Mouse (Mus musculus): ENCODE results near the gene Lrrc23. TPM values are rescaled to one million over a fixed set of nuclear protein-coding genes. Genes with fewer than 3 reads are reported as not detected.

Gene Lrrc23
- polyA plus RNA-seq (2015; fragmentation: Nextera tagmentation; extraction: Ambion mirVana) = 4.8 and 6.7 TPM in 2 replicates

DNA sequence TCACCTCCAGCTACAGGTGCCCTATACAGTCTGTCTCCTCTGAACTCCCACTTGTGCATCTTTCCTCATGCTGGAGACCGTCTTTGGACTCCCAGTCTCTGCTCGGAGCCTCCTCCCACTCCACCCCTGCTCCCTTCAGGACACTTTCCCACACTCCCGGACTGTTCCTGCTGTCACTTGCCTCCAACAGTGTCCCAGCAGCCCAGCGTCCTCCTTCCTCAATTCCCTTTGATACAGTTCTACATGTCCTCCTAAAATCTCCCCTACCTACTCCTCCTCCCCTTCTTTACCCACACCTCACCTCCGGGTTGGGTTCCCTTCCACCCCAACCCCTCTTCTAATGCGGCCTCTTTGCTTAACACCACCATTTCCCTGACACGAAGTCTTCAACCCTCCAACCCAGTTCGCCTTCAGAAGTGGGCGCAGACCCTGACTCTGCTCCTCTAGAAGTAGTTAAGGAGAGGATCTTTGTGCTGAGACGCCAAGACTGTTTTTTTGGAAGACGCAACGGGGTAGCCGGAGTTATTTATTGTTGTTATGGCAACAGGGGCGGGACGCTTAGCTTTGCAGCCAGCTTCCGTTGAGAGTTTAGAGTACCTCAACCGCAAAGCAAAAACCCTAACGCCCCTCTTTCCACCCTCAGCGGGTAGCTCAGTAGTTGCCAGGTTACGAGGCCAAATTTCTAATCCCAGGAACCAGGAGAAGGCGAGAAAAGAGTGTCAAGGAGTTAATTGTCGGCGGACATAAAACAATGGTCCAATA is at the start of gene Lrrc23:
Gene Lrrc23 (minus strand): TSS at position 506 of the 762 bp plus-strand sequence.
- no peaks in the 10 kb centered on the region for H3K36me3 ChIP-seq (replicated peaks)
- H3K9me3 ChIP-seq = no peaks in the 10 kb centered on the region
- H3K4me3 ChIP-seq = peak within 1 kb of the TSS; percentile 33
- 2% methylated on average over 23 of the region's 23 CpGs for WGBS
- H3K27me3 ChIP-seq (replicated peaks) = no peaks in the 10 kb centered on the region
- ATAC-seq (replicated peaks) = peak; percentile 60
- peak within 1 kb of the TSS; percentile 48 for H3K4me2 ChIP-seq
- H3K27ac ChIP-seq = no peak within 1 kb of the TSS
- 0 out of 2 replicates have a peak within 1 kb of the TSS, but pooled peaks have one; percentile 17 for H3K9ac ChIP-seq
- H3K4me1 ChIP-seq = peaks cover 9% of the 10 kb centered on the region; the same call in 1 of the 2 replicates

DNA sequence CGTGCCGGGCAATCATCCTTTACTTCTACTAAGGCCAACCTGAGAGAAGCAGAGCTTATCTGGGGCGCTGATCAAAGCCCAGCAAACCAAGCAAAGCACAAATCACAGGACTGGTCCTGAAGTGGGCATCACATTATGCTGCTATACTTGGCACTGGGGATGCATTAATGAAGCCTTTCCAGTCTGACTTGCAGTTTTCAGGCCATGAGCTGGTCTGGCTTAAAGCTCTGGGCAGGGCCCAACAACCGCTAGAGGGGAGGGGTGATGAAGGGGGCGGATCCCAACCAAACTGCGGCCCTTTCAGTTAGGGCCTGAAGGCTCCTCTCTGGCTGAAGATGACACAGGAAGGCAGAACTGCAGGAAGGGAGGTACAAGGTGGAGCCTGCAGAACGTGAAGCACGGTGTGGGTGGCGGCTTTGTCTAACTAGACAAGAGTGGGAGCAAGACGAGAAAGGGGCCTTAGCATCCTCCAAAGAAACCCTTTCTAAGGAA is 48.6 kb upstream of the Lrrc23 start:
- Histone ChIP-seq H3K4me3 (peak overlapping the region; percentile 56), H3K27me3 (replicated peaks) (no peaks in the 10 kb centered on the region), H3K27ac (peak overlapping the region; percentile 90), H3K4me1 (peaks cover 20% of the 10 kb centered on the region), H3K9me3 (no peaks in the 10 kb centered on the region), H3K4me2 (peak overlapping the region; percentile 69), H3K9ac (peak overlapping the region; percentile 49), H3K36me3 (replicated peaks) (peaks cover 31% of the 10 kb centered on the region)
- 19% methylated on average over 10 of the region's 10 CpGs for WGBS
- ATAC-seq (replicated peaks) = no peak

DNA sequence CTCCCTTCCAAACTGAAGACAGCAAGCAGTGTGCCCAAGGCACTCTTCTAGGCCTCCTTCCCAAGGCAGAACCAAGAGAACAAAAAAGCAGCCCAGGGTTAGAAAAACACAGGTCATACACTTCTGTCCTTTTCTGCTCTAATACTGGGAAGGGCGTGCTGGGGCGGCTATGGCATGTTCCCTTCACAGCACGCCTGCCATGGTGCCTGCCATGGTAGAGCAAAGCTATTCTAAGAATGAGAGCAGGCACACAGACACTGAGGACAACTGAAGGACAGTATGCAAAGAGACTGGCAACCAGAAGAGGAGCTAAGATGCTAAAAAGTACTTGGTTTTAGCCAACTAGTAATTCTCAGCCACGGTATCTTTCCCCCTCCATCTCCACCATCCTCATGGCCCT is 42.5 kb upstream of the Lrrc23 start:
- ATAC-seq (replicated peaks) = no peak
- WGBS = 98% methylated on average over 4 of the region's 4 CpGs
- no peak overlapping the region for H3K27ac ChIP-seq
- H3K9ac ChIP-seq = no peak overlapping the region
- no peaks in the 10 kb centered on the region for H3K9me3 ChIP-seq
- no peaks in the 10 kb centered on the region for H3K4me1 ChIP-seq
- H3K4me3 ChIP-seq = no peak overlapping the region
- peaks cover 89% of the 10 kb centered on the region for H3K36me3 ChIP-seq (replicated peaks)
- H3K4me2 ChIP-seq = no peak overlapping the region
- no peaks in the 10 kb centered on the region for H3K27me3 ChIP-seq (replicated peaks)

DNA sequence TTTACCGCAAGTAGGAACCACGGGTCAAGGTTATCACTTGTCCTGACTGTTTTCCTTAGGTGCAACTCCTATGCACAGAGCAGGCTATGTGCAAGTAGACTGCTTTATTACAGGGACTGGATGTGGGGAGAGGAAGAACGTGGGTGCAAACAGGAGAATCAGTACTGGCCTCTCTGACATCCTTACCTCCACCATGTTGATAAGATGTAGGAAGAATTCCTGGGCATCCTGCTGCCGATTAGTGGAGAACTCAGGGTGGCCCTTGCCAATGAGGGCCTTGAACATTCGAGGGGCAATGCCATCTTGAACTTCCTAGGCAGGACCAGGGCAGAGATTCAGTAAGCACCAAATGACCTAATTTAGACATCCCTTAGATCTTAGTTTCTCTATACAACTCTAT is 41.4 kb upstream of the Lrrc23 start:
- no peak for ATAC-seq (replicated peaks)
- Histone ChIP-seq H3K36me3 (replicated peaks) (peaks cover 86% of the 10 kb centered on the region), H3K4me3 (no peak overlapping the region), H3K27ac (no peak overlapping the region), H3K27me3 (replicated peaks) (no peaks in the 10 kb centered on the region), H3K4me2 (no peak overlapping the region), H3K9ac (no peak overlapping the region), H3K9me3 (no peaks in the 10 kb centered on the region), H3K4me1 (no peaks in the 10 kb centered on the region)
- WGBS = 97% methylated on average over 5 of the region's 5 CpGs

DNA sequence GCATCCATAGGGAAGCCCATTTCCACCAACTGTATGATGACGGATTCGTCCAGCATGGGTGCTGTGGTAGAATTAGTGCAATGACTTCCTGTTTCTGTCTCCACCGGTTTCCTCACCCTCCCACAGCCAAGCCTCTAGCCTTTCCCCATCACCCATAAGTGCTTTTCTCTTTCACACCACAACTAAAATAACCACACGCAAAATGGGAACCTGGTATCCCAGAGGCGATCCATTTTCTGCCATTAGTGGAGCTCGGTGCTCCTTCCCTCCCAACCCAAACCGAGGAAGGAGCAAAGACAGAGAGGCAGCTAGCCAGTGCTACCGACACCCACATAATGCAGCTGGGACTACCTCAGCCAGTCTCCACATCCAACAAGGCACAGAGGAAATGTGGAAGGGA is 38.4 kb upstream of the Lrrc23 start:
- peaks cover 57% of the 10 kb centered on the region for H3K36me3 ChIP-seq (replicated peaks)
- no peaks in the 10 kb centered on the region for H3K9me3 ChIP-seq
- WGBS = 92% methylated on average over 8 of the region's 8 CpGs
- H3K9ac ChIP-seq = no peak overlapping the region
- no peak overlapping the region for H3K27ac ChIP-seq
- no peak for ATAC-seq (replicated peaks)
- no peak overlapping the region for H3K4me2 ChIP-seq
- H3K4me1 ChIP-seq = peaks cover 8% of the 10 kb centered on the region
- no peak overlapping the region for H3K4me3 ChIP-seq
- H3K27me3 ChIP-seq (replicated peaks) = no peaks in the 10 kb centered on the region

DNA sequence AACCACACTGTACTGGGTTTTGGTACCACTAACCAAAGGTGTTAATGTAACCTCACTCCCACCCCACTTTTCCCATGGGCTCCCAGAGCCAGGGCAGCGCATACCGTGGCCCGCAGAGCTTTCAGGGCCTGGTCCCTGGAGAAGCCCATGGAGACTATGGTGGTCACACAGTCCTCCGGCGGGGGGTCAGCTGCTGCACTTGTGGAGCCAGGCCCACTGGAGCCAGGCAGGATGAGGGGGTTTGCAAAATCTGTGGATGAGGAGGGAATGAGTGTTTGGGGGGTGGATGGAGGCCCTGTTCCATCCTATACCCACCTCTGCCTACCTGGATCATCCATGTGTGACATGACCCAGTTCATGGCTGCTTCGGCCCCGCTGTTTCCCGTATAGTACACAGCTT is 38.0 kb upstream of the Lrrc23 start:
- Histone ChIP-seq H3K4me1 (peaks cover 12% of the 10 kb centered on the region), H3K9ac (no peak overlapping the region), H3K4me2 (no peak overlapping the region), H3K27me3 (replicated peaks) (no peaks in the 10 kb centered on the region), H3K4me3 (no peak overlapping the region), H3K27ac (no peak overlapping the region), H3K36me3 (replicated peaks) (peaks cover 53% of the 10 kb centered on the region), H3K9me3 (no peaks in the 10 kb centered on the region)
- 93% methylated on average over 8 of the region's 8 CpGs for WGBS
- ATAC-seq (replicated peaks) = no peak

DNA sequence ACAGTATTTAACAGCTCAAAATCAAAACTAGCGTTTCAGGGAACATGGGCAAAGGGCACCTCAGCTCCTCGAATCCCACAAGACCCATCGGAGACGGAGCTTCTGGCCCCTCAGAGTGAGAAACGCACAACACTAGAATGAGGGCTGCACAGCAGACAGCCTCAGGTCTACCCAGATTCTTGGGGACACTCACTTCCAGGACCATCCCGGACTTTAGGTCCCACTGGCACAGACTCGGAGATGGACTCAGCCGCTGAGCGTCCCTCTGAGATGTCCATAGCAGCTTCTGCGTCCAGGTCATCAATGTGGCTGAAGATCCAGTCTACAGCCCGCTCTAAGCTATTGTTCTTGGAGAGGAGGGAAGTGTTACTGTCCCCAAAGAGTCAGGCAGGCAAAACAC is 37.6 kb upstream of the Lrrc23 start:
- WGBS = 96% methylated on average over 11 of the region's 11 CpGs
- H3K4me1 ChIP-seq = peaks cover 17% of the 10 kb centered on the region
- no peak overlapping the region for H3K4me3 ChIP-seq
- H3K9ac ChIP-seq = no peak overlapping the region
- H3K27me3 ChIP-seq (replicated peaks) = no peaks in the 10 kb centered on the region
- peaks cover 49% of the 10 kb centered on the region for H3K36me3 ChIP-seq (replicated peaks)
- no peak overlapping the region for H3K27ac ChIP-seq
- H3K4me2 ChIP-seq = no peak overlapping the region
- H3K9me3 ChIP-seq = no peaks in the 10 kb centered on the region
- ATAC-seq (replicated peaks) = no peak

DNA sequence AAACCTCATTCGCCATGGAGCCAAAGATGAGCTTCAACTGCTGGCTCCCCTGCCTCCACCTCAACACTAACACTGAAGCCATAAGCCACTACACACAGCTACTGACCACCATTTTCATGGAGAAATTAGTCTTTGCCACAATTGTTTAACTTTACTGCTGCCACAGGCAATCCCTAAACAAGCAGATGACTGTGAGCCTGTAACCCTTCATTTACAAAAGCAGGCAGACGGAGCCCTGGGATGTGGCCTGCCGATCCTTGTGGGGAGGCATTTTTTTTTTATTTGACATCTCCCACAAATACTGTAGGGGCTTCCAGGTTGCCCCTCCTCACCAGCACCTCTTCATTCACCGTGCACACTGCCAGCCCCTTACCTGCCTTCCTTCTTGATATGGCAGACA is 37.1 kb upstream of the Lrrc23 start:
- 91% methylated on average over 4 of the region's 4 CpGs for WGBS
- peaks cover 48% of the 10 kb centered on the region for H3K36me3 ChIP-seq (replicated peaks)

DNA sequence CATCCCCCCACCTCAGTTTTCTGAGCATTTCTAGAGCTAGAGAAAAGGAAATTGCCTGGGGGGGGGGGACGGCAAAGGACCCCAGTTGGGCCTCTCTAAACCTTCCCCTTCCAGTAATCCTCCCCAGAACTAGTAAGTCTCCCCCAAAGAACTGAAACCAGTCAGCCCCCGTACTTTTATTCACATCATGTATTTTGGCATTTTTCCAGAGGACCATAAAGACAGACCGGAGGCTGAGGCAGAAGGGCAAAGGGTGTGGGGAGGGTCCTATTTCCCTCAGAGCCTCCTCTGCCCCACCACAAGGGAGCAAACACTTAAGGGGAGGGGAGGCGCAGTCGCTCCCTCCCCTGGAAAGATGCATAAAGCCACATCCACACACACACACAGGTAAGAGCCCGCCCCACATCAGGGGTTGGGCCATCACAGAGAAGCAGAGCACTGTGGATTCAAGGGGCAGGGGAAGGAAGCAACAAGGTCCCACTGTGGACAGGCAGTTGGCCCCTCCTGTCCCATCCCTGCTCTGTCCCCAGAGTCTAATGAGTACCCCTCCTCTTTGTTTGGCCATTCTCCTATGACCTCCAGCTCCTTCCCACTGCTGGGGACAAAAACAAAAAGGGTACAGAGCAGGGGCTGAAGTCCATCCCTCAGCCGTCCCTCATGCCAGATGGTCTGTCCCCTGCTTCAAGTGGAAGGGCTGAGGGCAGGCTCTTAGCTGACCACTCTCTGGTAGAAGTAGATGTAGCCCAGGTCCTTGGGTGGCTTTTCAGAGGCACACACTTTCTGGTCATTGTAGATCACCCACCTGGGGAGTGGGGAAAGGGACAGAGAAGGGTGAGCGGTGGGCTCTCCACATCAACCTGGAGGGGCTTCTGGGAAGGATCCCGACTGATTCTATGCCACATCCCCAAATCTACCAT is 35.6 kb upstream of the Lrrc23 start:
- Histone ChIP-seq H3K9me3 (no peaks in the 10 kb centered on the region), H3K4me3 (no peak overlapping the region), H3K27ac (no peak overlapping the region), H3K36me3 (replicated peaks) (peaks cover 35% of the 10 kb centered on the region), H3K27me3 (replicated peaks) (no peaks in the 10 kb centered on the region), H3K9ac (no peak overlapping the region), H3K4me1 (peaks cover 25% of the 10 kb centered on the region), H3K4me2 (no peak overlapping the region)
- WGBS = 68% methylated on average over 9 of the region's 9 CpGs
- no peak for ATAC-seq (replicated peaks)

More for the DNA sequence above, 37.1 kb upstream of the Lrrc23 start:
- H3K4me1 ChIP-seq = peaks cover 22% of the 10 kb centered on the region
- no peak overlapping the region for H3K27ac ChIP-seq
- no peaks in the 10 kb centered on the region for H3K27me3 ChIP-seq (replicated peaks)
- no peak overlapping the region for H3K9ac ChIP-seq
- H3K4me3 ChIP-seq = no peak overlapping the region
- no peak overlapping the region for H3K4me2 ChIP-seq
- ATAC-seq (replicated peaks) = no peak
- H3K9me3 ChIP-seq = no peaks in the 10 kb centered on the region

DNA sequence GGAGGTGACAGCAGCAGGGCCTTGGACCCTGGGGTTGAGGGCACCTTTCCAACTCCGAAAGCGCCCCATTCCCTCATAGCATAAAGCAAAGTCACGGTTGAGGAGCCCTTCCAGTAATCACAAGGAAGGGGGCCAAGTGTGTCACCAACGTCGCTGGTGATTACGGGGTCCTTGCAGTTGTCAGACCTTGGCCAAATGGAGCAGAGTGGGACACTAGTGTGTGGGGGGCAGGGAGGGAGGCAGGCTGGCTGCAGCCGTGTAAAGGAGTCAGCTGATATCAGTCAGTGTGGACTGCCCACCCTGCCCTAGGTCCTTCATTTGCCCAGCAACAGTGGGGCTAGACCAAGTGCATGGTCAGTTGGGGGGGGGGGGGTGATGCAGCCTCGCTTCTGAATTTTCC is 34.9 kb upstream of the Lrrc23 start:
- WGBS = 37% methylated on average over 8 of the region's 8 CpGs
- peak overlapping the region; percentile 63 for H3K9ac ChIP-seq
- H3K4me3 ChIP-seq = peak overlapping the region; percentile 59
- peak overlapping the region; percentile 84 for H3K27ac ChIP-seq
- H3K4me2 ChIP-seq = peak overlapping the region; percentile 87
- peaks cover 28% of the 10 kb centered on the region; the same call in 1 of the 2 replicates for H3K36me3 ChIP-seq (replicated peaks)
- no peaks in the 10 kb centered on the region for H3K27me3 ChIP-seq (replicated peaks)
- ATAC-seq (replicated peaks) = peak; percentile 56
- no peaks in the 10 kb centered on the region for H3K9me3 ChIP-seq
- peaks cover 30% of the 10 kb centered on the region for H3K4me1 ChIP-seq

DNA sequence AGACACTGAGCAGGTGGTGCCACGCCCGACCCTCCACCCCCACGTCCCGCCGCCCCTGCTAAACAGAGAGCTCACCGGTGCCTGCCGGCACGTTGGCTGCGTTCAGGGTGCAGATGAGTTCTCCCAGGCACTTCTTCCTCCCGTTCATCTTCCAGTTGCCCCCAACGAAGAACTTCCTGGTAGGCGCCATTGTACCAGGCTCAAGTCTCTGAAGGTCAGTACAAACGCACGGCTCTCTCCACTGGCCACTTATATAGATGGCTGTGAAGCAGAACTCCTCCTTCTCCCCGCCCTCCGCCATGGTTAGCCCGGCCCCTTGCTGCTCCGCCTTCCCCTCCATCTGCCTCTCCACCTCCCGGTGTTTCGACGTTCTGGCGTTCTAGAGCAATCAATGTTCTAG is 34.4 kb upstream of the Lrrc23 start, which contains the start of gene Tpi1:
Gene Tpi1 (minus strand): TSS at position 364 of the 400 bp plus-strand sequence.
- peak within 1 kb of the TSS; percentile 63 for H3K9ac ChIP-seq
- peak within 1 kb of the TSS; percentile 84 for H3K27ac ChIP-seq
- ATAC-seq (replicated peaks) = peak; percentile 89
- peak within 1 kb of the TSS; percentile 87 for H3K4me2 ChIP-seq
- H3K36me3 ChIP-seq (replicated peaks) = peaks cover 23% of the 10 kb centered on the region; the same call in 1 of the 2 replicates
- under 1% methylated on average over 22 of the region's 22 CpGs for WGBS
- H3K4me1 ChIP-seq = peaks cover 35% of the 10 kb centered on the region
- H3K27me3 ChIP-seq (replicated peaks) = no peaks in the 10 kb centered on the region
- peak within 1 kb of the TSS; percentile 59 for H3K4me3 ChIP-seq
- H3K9me3 ChIP-seq = no peaks in the 10 kb centered on the region

DNA sequence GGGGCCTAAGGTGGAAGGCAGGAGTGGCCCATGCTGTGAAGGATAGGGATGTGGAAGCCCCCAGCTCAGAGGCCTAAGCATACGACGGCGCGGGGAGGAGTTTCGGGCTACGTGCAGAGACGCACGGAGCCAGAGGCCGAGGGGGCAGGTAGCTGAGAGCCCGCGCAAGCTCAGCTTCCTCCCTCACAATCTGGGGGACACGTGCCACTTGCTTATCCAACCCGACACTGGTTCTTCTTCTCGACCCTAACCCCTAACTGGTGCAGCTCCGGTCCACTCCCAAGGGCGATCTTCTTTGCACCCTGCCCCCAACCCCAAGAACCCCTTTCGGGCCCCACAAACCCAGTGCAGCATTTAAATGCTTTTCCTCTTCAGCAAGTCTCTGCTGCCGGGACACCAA is 34.0 kb upstream of the Lrrc23 start:
- H3K9me3 ChIP-seq = no peaks in the 10 kb centered on the region

More for the DNA sequence above, 34.0 kb upstream of the Lrrc23 start:
- no peaks in the 10 kb centered on the region for H3K27me3 ChIP-seq (replicated peaks)
- WGBS = 0% methylated on average over 18 of the region's 18 CpGs
- H3K27ac ChIP-seq = peak overlapping the region; percentile 84
- H3K4me3 ChIP-seq = peak overlapping the region; percentile 59
- peak overlapping the region; percentile 63 for H3K9ac ChIP-seq
- peaks cover 35% of the 10 kb centered on the region for H3K4me1 ChIP-seq
- H3K4me2 ChIP-seq = peak overlapping the region; percentile 87
- peak; percentile 85 for ATAC-seq (replicated peaks)
- peaks cover 19% of the 10 kb centered on the region; the same call in 1 of the 2 replicates for H3K36me3 ChIP-seq (replicated peaks)
